Mouse (Mus musculus): Measurements from ENCODE around the gene Fbp1. TPM values are rescaled to one million over a fixed set of nuclear protein-coding genes. Genes with fewer than 3 reads are reported as not detected.

The Fbp1 gene
- polyA plus RNA-seq, 2 experiments, result 1.2 to 4.5 TPM

DNA sequence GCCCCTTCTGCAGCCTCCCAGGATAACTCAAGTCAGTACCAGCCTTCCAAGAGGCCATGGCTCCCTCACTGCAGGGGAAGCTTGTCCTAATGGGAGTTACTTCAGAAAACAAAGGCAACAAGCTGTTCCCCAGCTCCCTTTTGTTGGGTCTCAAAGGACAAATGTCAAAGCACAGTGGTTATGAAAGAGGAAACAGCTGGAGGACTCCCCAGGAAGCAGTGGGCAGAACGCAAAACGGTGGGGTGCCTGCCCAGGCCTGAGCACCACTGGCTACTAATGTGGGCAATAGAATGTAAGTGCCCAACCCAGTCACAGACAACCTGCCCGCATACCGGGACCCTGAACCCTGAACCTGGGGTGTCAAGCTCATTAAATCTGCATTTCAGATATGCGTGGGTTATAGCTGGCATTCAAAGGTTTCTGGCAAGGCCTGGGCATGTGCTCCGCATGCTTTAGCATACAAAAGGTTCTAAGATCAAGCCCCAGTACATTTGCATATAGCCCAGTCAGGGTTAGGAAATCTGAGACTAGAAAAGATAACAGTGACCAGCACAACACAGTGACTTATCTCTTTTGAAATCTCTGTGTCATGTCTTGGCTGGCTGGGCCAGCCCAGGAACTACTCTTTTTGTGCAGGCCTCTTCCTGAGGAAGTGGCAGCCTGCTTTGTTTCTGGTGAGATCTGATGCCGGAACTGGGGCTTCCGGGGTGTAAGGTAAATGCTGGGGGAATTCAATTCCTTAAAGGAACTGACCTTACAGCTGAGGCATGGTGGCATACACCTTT, 8.1 kb downstream of the Fbp1 start:
- Histone ChIP-seq H3K4me3 (ENCODE audit: insufficient read depth in 1 of 2, low read depth in 2 of 2, low read length in 2 of 2) (no peak overlapping the region), H3K4me2 (ENCODE audit: low read depth) (no peak overlapping the region), H3K36me3 (replicated peaks; ENCODE audit: control insufficient read depth, insufficient read depth, low read depth) (no peaks in the 10 kb centered on the region), H3K9ac (replicated peaks) (no peak overlapping the region), H3K9me3 (ENCODE audit: control insufficient read depth, low read length) (no peaks in the 10 kb centered on the region), H3K4me1 (replicated peaks; ENCODE audit: control insufficient read depth in 2 of 2, insufficient read depth in 2 of 2, low read length in 1 of 2) (0 out of 4 replicates have a peak, but pooled peaks cover 0 to 2% of the 10 kb centered on the region in 2 experiments), H3K27ac (no peak overlapping the region), H3K27me3 (ENCODE audit: control insufficient read depth, insufficient read depth, low read length) (no peaks in the 10 kb centered on the region)
- TF ChIP-seq EP300 (IDR thresholded peaks at IDR 0.05; ENCODE audit: low read depth) (no peak), CTCF (IDR thresholded peaks at IDR 0.05; ENCODE audit: low read depth) (no peak)
- peak; percentile 45; the same call in 1 of the 2 replicates for ATAC-seq (ENCODE audit: insufficient read depth)
- WGBS (ENCODE audit: insufficient replicate concordance), result 20% methylated on average over 8 of the region's 8 CpGs
- peak; percentile 2 to 4 (median 3) for DNase-seq (ENCODE audit: low read depth in 3 of 3, low spot score in 3 of 3)

DNA sequence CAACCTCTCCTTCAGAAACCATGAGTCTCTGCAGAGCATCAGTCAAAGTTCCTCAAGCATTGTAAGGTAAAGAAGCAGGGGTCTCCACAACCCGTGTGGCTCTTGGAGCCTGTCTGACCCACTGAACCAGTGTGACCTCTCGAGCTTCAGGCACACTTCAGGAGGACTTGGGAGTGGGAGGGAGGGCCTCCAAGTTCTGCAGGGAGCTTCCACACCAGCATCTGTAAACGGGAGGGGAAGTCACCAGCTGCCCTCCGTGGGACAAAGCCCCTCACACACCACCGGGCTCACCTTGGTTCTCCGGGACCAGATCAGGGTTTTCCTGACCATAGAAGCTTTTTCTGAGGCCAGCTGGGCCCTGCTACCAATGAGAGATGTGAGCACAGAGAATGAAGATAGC, 8.7 kb downstream of the Fbp1 start:
- DNase-seq (ENCODE audit: low read depth in 3 of 3, low spot score in 3 of 3) (no peak), ATAC-seq (ENCODE audit: insufficient read depth) (no peak)
- H3K9me3 ChIP-seq (ENCODE audit: control insufficient read depth, low read length), result no peaks in the 10 kb centered on the region
- H3K4me3 ChIP-seq (ENCODE audit: insufficient read depth in 1 of 2, low read depth in 2 of 2, low read length in 2 of 2), result no peak overlapping the region
- TF ChIP-seq EP300 (IDR thresholded peaks at IDR 0.05; ENCODE audit: low read depth) (no peak), CTCF (IDR thresholded peaks at IDR 0.05; ENCODE audit: low read depth) (no peak)
- no peak overlapping the region for H3K9ac ChIP-seq (replicated peaks)
- no peaks in the 10 kb centered on the region for H3K27me3 ChIP-seq (ENCODE audit: control insufficient read depth, insufficient read depth, low read length)
- WGBS (ENCODE audit: insufficient replicate concordance), result 26% methylated on average over 6 of the region's 6 CpGs
- 0 out of 4 replicates have a peak, but pooled peaks cover 0 to 2% of the 10 kb centered on the region in 2 experiments for H3K4me1 ChIP-seq (replicated peaks; ENCODE audit: control insufficient read depth in 2 of 2, insufficient read depth in 2 of 2, low read length in 1 of 2)
- no peak overlapping the region for H3K4me2 ChIP-seq (ENCODE audit: low read depth)
- H3K36me3 ChIP-seq (replicated peaks; ENCODE audit: control insufficient read depth, insufficient read depth, low read depth), result no peaks in the 10 kb centered on the region
- H3K27ac ChIP-seq, result no peak overlapping the region

DNA sequence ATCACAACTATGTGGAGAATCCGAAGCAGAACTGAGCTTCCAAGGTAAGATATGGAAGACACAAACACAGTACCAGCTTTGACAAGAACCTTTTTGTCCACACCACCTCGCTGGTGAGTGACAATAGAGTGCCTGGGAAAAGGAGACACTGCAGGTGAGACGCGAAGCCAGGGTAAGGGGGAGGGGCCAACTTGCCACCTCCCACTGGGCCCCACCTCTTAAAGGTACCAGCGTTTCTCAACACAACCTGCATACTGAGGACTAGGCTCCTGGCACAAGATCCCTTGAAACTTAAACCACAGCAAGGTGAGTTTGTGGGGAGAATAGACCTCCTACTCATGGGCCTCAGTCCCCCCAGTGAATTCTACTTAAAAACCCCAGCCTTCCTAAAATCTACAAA, 10.8 kb downstream of the Fbp1 start:
- Histone ChIP-seq H3K4me3 (ENCODE audit: insufficient read depth in 1 of 2, low read depth in 2 of 2, low read length in 2 of 2) (no peak overlapping the region), H3K27ac (no peak overlapping the region), H3K27me3 (ENCODE audit: control insufficient read depth, insufficient read depth, low read length) (no peaks in the 10 kb centered on the region), H3K4me2 (ENCODE audit: low read depth) (no peak overlapping the region), H3K9ac (replicated peaks) (no peak overlapping the region), H3K9me3 (ENCODE audit: control insufficient read depth, low read length) (no peaks in the 10 kb centered on the region), H3K4me1 (replicated peaks; ENCODE audit: control insufficient read depth in 2 of 2, insufficient read depth in 2 of 2, low read length in 1 of 2) (0 out of 4 replicates have a peak, but pooled peaks cover 0 to 2% of the 10 kb centered on the region in 2 experiments), H3K36me3 (replicated peaks; ENCODE audit: control insufficient read depth, insufficient read depth, low read depth) (no peaks in the 10 kb centered on the region)
- DNase-seq (ENCODE audit: low read depth in 3 of 3, low spot score in 3 of 3) (no peak), ATAC-seq (ENCODE audit: insufficient read depth) (no peak)
- TF ChIP-seq EP300 (IDR thresholded peaks at IDR 0.05; ENCODE audit: low read depth) (no peak), CTCF (IDR thresholded peaks at IDR 0.05; ENCODE audit: low read depth) (no peak)
- 32% methylated on average over 5 of the region's 5 CpGs for WGBS (ENCODE audit: insufficient replicate concordance)

DNA sequence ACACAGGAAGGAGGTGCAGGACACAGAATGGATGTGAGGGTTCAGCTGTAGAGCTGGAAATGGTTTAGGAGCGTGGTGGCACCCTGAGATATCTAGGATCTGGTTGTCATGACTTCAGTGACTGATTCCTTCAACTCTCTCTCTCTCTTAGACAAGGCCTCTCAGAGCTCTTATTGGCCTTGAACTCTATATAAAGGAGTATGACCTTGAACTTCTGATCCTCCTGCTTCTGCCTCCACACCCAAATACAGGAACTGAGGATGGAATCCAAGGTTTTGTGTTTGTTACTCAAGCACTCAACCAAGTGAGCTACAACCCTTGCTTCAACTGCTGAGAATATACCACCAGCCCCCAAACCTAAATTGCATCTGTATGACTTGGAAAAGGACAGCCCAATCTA, 12.0 kb downstream of the Fbp1 start:
- ATAC-seq (ENCODE audit: insufficient read depth), result no peak
- H3K4me1 ChIP-seq (replicated peaks; ENCODE audit: control insufficient read depth in 2 of 2, insufficient read depth in 2 of 2, low read length in 1 of 2), result 0 out of 4 replicates have a peak, but pooled peaks cover 0 to 2% of the 10 kb centered on the region in 2 experiments
- no peak overlapping the region for H3K27ac ChIP-seq
- no peak for DNase-seq (ENCODE audit: low read depth in 3 of 3, low spot score in 3 of 3)
- no peaks in the 10 kb centered on the region for H3K9me3 ChIP-seq (ENCODE audit: control insufficient read depth, low read length)
- no peaks in the 10 kb centered on the region for H3K27me3 ChIP-seq (ENCODE audit: control insufficient read depth, insufficient read depth, low read length)
- TF ChIP-seq EP300 (IDR thresholded peaks at IDR 0.05; ENCODE audit: low read depth) (no peak), CTCF (IDR thresholded peaks at IDR 0.05; ENCODE audit: low read depth) (no peak)
- no peak overlapping the region for H3K4me2 ChIP-seq (ENCODE audit: low read depth)
- no peaks in the 10 kb centered on the region for H3K36me3 ChIP-seq (replicated peaks; ENCODE audit: control insufficient read depth, insufficient read depth, low read depth)
- no peak overlapping the region for H3K4me3 ChIP-seq (ENCODE audit: insufficient read depth in 1 of 2, low read depth in 2 of 2, low read length in 2 of 2)
- H3K9ac ChIP-seq (replicated peaks), result no peak overlapping the region
- 58% methylated on average over 1 of the region's 1 CpGs for WGBS (ENCODE audit: insufficient replicate concordance)

DNA sequence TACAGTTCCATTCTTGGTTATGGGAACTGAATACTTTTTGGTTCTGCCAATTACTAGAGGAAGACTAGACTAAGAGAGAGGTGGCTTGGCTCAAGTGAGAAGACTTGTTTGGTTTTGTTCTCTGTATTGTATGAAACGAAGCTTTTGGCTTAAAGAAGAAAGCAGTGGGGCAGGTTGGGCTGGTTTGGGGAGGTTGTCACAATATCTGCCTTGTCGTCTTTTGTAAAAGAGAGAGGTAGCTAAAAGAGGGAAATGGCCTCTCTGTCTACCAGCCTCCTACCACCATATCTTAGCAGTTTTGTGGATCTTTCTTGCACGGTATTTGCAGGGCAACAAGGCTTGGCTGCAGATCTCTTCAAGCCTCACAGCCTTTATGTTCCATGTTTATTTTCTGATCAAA, 15.8 kb downstream of the Fbp1 start:
- Histone ChIP-seq H3K4me3 (ENCODE audit: insufficient read depth in 1 of 2, low read depth in 2 of 2, low read length in 2 of 2) (no peak overlapping the region), H3K36me3 (replicated peaks; ENCODE audit: control insufficient read depth, insufficient read depth, low read depth) (no peaks in the 10 kb centered on the region), H3K9me3 (ENCODE audit: control insufficient read depth, low read length) (no peaks in the 10 kb centered on the region), H3K4me1 (replicated peaks; ENCODE audit: control insufficient read depth in 2 of 2, insufficient read depth in 2 of 2, low read length in 1 of 2) (no peaks in the 10 kb centered on the region), H3K4me2 (ENCODE audit: low read depth) (no peak overlapping the region), H3K27me3 (ENCODE audit: control insufficient read depth, insufficient read depth, low read length) (no peaks in the 10 kb centered on the region), H3K27ac (no peak overlapping the region), H3K9ac (replicated peaks) (no peak overlapping the region)
- no peak for DNase-seq (ENCODE audit: low read depth in 3 of 3, low spot score in 3 of 3)
- TF ChIP-seq CTCF (IDR thresholded peaks at IDR 0.05; ENCODE audit: low read depth) (no peak), EP300 (IDR thresholded peaks at IDR 0.05; ENCODE audit: low read depth) (no peak)
- 51% methylated on average over 3 of the region's 3 CpGs for WGBS (ENCODE audit: insufficient replicate concordance)
- no peak for ATAC-seq (ENCODE audit: insufficient read depth)

All from liver, embryonic 14.5 days (tissue).